Mouse (Mus musculus): ENCODE measurements around the gene Prkaca.

DNA sequence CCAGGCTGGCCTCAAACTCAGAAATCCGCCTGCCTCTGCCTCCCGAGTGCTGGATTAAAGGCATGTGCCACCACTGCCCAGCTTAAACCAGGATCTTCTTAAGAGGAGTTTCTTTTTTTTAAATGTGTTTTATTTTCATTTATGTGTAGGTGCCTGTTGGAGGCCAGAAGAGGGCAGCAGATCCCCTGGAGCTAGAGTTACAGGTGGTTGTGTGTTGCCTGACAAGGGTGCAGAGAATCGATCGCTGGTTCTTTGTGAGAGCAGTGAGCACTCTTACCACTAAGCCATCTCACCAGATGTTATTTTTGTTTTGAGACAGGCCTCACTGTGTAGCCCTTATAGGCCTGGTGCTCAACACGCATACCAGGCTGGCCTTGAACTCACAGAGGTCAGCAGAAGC is 43.0 kb downstream of the Prkaca start:
- no peak for TF ChIP-seq POLR2AphosphoS2 (IDR thresholded peaks at IDR 0.05; ENCODE audit: low read length)
- TF ChIP-seq EP300 (IDR thresholded peaks at IDR 0.05; ENCODE audit: low read depth in 1 of 2, low read length in 2 of 2), result no peak
- TF ChIP-seq MAFK (IDR thresholded peaks at IDR 0.05; ENCODE audit: borderline replicate concordance, low read depth, low read length), result no peak

All from MEL (cell line).